Mouse (Mus musculus) erythroblast, adult 5-6 weeks (primary cell): ENCODE results near the gene Ina. TPM values are rescaled to one million over a fixed set of nuclear protein-coding genes. Genes with fewer than 3 reads are reported as not detected.

Experiments
- ATAC-seq: replicated peaks from 2 replicates; pipeline ENCODE4 v1.8.0; 2016; ENCODE audit warnings: moderate number of reproducible peaks, mild to moderate bottlenecking, moderate TSS enrichment, inconsistent platforms; ENCODE audit not compliant: poor library complexity, low FRiP score, severe bottlenecking
- total RNA-seq, 2 experiments: library from RNA; stranded (forward) in 1 of 2; stranded (reverse) in 1 of 2; fragments of 150-400 nt in 1 of 2; fragments of 200-764, 138-1000 nt in 1 of 2; gene quantifications; 2 replicates each; pipeline versions ENCODE4 v1.2.3 to v1.2.4; 2015 to 2017; ENCODE audit warnings: low replicate concordance in 2 of 2

Gene Ina
- total RNA-seq, 2 experiments from 2014 or later = not detected

DNA sequence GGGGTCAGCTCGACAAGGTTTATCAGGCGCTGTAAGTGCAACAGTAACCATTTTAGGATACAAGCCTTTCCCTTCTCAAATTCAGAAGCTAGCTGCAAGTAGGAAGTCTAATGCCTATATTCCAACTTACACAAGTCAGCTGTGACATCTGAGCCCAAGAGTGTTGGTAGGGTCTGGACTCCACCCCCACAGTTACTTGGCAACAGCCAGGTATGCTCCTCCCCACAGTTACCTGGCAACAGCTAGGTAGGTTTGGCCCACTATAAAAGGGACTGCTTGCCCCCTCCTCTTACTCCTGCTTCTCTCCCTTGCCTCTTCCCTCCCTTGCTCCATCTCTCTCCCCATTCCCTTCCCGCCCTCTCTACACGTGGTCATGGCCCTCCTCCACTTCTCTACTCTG is 34.6 kb downstream of the Ina start:
- no peak for ATAC-seq

DNA sequence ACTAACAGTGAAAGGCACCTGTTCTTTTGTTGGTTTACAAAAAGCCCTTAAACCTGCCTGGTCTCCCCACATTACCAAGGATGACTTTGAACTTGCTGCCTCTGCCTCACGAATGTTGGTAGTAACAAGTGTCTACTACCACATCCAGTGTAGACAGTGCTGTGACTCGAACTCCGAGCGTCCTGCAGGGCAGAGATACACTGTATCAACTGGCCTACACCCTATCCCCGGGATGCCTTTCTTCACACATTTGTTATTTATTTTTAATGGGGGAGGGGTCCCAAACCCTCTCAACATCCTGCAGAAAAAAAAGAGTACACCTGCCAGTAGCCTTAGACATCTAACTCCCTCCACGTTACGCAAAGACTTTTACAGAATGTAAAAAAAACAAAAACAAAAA is 35.3 kb downstream of the Ina start:
- ATAC-seq = 0 out of 2 replicates have a peak, but pooled peaks have one; percentile 32

DNA sequence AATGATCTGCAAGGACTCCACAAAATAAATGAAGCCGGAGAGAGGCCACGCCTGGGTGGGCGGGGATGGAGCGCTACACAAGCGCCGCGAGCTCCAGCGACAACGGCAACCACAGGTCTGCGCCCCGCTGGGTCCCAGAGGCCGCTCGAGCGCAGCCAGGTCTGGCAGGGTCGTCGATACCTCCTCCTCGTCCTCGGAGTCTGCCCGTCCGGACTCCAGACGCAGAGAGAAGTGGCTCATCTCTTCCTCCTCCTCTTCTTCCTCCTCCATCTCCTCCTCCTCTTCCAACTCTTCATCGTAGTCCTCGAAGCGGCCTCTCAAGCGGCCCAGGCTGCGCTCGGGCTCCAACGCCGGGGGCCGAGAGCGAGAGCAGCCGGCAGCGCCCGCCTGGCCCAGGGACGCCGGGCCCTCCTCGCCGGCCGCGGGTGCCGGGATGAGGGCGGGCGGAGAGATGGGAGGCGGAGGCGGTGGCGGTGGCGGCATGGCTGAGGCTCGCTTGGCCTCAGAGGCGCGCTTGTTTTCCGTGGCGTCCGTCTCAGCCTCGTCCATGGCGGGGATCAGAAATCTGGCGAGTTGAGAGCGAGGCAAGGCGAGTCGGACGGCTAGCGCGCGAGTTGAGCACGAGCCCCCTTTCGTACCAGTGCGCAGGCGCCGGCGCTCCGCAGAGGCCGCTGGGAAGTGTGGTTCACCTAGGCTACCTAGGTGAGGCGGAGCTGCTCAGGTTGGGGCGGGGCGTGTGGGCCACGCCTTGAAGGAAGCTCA is 36.0 kb downstream of the Ina start, which contains the start of gene Pcgf6:
Pcgf6 (minus strand) TSS at position 636 of the 762 bp plus-strand sequence.
- ATAC-seq = peak; percentile 93

DNA sequence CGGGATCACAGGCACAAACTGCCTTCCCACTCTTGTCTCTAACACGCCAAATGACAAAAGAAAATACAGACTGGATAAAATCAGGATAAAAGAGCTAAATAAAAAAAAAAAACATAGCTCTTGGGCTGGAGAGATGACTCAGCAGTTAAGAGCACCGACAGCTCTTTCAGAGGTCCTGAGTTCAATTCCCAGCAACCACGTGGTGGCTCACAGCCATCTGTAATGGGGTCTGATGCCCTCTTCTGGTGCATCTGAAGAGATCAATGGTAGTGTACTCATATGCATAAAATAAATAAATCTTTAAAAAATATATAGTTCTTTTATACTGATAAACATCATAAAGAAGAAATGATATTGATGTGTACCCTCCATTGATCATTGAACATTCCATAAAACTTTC is 38.4 kb downstream of the Ina start:
- ATAC-seq = no peak

DNA sequence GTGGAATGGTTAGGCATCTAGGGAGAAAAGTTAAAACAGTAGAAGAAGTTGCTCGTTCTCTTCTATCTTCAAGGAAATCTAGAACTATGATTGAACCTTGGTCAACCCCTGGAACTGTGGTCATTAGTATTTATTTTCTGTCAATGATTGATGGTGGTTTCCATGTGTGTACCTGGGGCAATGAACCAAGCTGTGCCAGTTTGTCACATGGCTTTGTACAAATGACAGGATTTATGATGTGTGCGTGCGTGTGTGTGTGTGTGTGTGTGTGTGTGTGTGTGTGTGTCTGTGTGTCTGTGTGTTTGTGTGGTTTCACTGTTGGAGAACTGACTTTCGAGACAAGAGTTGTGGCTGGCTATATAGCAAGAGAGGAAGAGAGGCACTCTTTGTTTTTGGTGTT is 39.0 kb downstream of the Ina start:
- ATAC-seq = no peak

DNA sequence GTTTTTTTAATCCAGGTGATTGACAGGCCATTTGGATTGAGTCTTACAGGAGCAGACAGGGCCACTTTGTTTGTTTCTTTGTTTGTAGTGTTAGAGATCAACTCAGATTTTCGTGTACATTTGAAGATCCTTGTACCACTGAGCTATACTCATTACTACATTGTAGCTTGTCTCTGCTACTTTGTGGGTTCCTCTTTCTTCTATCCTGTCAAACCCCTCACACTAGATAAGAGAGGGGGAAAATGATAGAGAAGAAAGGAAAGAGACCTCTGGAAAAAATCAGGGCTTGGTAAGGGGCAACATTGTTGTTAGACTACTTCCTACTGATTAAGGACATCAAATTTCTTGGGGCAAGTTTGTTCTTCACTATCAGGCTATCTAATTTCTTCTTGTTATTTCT is 43.2 kb downstream of the Ina start:
- ATAC-seq = no peak

DNA sequence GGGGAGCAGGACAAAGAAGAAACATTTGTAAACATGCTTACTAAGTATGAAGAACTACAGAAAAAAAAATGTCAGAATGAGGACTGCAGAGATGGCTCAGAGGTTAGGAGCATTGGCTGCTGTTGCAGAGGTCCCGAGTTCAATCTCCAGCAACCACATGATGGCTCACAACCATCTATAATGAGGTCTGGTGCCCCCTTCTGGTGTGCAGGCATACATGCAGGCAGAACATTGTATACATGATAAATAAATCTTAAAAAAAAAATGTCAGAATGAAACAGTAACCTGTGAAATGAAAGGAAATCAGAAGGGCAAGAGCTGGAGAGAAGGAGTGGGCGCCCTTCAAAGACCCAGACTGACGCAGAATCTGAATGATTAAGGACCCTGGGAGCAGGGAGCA is 51.4 kb downstream of the Ina start:
- no peak for ATAC-seq

DNA sequence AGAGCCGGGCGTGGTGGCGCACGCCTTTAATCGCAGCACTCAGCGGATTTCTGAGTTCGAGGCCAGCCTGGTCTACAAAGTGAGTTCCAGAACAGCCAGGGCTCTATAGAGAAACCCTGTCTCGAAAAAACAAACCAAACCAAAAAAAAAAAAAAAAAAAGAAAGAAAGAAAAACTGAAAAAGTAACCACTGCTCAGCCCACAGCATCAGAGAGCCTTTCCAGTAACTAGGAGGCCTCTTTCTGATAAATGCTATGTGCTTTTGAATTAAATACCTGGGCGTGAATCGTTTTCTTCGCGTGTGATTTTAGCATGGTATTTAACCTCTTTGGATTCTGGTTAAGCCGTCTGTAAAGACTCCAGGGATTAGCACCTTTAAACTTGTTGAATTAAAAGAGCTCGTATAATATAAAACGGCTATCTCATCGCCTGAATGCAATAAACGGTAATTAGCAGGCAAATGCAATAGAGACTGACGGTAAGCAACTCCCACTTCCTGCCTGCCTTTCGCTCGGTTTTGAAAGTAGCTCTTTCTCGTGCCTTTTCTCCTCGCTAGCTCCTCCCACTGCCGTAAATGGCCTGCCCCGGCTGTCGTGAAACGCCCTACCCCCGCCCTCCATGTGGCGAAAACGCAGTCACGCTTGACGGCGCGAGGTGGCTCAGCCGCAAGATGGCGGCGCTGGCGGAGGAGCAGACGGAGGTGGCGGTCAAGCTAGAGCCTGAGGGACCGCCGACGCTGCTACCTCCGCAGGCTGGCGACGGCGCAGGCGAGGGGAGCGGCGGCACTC is 52.8 kb downstream of the Ina start, which contains the start of gene Taf5:
Taf5 (plus strand) TSS at position 651 of the 787 bp plus-strand sequence.
- ATAC-seq = peak; percentile 86

DNA sequence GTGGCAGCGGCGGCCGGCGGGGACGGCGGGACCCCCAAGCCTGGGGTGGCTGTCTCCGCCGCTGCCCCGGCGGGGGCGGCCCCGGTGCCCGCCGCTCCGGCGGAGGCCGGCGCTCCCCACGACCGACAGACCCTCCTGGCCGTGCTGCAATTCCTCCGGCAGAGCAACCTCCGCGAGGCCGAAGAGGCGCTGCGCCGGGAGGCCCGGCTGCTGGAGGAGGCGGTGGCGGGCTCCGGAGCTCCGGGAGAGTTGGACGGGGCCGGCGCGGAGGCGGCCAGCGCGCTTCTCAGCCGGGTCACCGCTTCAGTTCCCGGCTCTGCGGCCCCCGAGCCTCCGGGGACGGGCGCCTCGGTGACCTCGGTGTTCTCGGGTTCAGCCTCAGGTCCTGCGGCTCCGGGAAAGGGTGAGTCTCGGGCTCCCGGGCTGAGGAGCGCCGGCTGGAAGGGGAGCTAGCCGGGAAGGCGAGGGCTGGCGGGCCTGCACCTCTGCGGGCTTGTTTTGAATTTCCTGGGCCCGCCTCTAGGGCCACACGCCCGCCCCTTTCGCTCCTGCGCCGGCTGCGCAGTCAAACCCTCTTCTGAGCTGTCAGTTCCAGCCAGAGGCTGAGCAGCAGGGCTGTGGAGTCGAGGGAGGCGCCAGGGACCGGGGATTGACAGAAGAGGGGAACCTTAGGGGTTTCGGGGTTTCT is 53.6 kb downstream of the Ina start:
- peak; percentile 94 for ATAC-seq

Other genes with a start within 250 kb of the Ina start
- 20.2 and 22.4 TPM in 2 replicates for gene Nt5c2, start 455 bp downstream of the Ina start, total RNA-seq (2015; ENCODE audit: low replicate concordance)
- 20.9 and 22.4 TPM in 2 replicates for gene Nt5c2, start 455 bp downstream of the Ina start, total RNA-seq (2017; ENCODE audit: low replicate concordance)
- gene Pcgf6, start 36.2 kb downstream of the Ina start, total RNA-seq (2015; ENCODE audit: low replicate concordance) = 6.1 and 9.2 TPM in 2 replicates
- 1.9 and 2.5 TPM in 2 replicates for gene Pcgf6, start 36.2 kb downstream of the Ina start, total RNA-seq (2017; ENCODE audit: low replicate concordance)
- gene Taf5, start 53.0 kb downstream of the Ina start, total RNA-seq (2015; ENCODE audit: low replicate concordance) = 2.1 and 5.2 TPM in 2 replicates
- 11.7 and 13.9 TPM in 2 replicates for gene Taf5, start 53.0 kb downstream of the Ina start, total RNA-seq (2017; ENCODE audit: low replicate concordance)
- 199 and 243 TPM in 2 replicates for gene Usmg5, start 75.9 kb downstream of the Ina start, total RNA-seq (2015; ENCODE audit: low replicate concordance)
- gene Usmg5, start 75.9 kb downstream of the Ina start, total RNA-seq (2017; ENCODE audit: low replicate concordance) = 86.3 and 111 TPM in 2 replicates
- 2.9 and 3.1 TPM in 2 replicates for gene Pdcd11, start 76.1 kb downstream of the Ina start, total RNA-seq (2015; ENCODE audit: low replicate concordance)
- 3.2 and 3.9 TPM in 2 replicates for gene Pdcd11, start 76.1 kb downstream of the Ina start, total RNA-seq (2017; ENCODE audit: low replicate concordance)
- gene Calhm2, start 123.6 kb downstream of the Ina start, total RNA-seq (2015; ENCODE audit: low replicate concordance) = 2.3 and 4.0 TPM in 2 replicates
- 1.4 and 3.5 TPM in 2 replicates for gene Calhm2, start 123.6 kb downstream of the Ina start, total RNA-seq (2017; ENCODE audit: low replicate concordance)
- gene Calhm1, start 129.6 kb downstream of the Ina start, total RNA-seq (2015; ENCODE audit: low replicate concordance) = not detected in 2 replicates
- not detected in 2 replicates for gene Calhm1, start 129.6 kb downstream of the Ina start, total RNA-seq (2017; ENCODE audit: low replicate concordance)
- gene Calhm3, start 143.1 kb downstream of the Ina start, total RNA-seq (2015; ENCODE audit: low replicate concordance) = not detected in 2 replicates
- gene Calhm3, start 143.1 kb downstream of the Ina start, total RNA-seq (2017; ENCODE audit: low replicate concordance) = not detected in 2 replicates
- gene Neurl1a, start 164.1 kb downstream of the Ina start, total RNA-seq (2015; ENCODE audit: low replicate concordance) = not detected in 2 replicates
- gene Neurl1a, start 164.1 kb downstream of the Ina start, total RNA-seq (2017; ENCODE audit: low replicate concordance) = not detected in 2 replicates